Mouse (Mus musculus): ENCODE results near the gene Pth2. TPM values are rescaled to one million over a fixed set of nuclear protein-coding genes. Genes with fewer than 3 reads are reported as not detected.

The Pth2 gene
- polyA plus RNA-seq, 1 experiment from 2014 or later = not detected

- Histone ChIP-seq H3K4me1 (replicated peaks) (peaks cover 35% of the 10 kb centered on the region), H3K27me3 (no peaks in the 10 kb centered on the region), H3K4me2 (peak within 1 kb of the TSS; percentile 85), H3K27ac (peak within 1 kb of the TSS; percentile 84), H3K4me3 (replicated peaks) (peak within 1 kb of the TSS; percentile 70), H3K9me3 (replicated peaks) (no peaks in the 10 kb centered on the region), H3K36me3 (peaks cover 10% of the 10 kb centered on the region), H3K9ac (peak within 1 kb of the TSS; percentile 82)
- peak; percentile 92 for ATAC-seq (ENCODE audit: low read depth)
- WGBS (ENCODE audit: insufficient replicate concordance) = 2% methylated on average over 69 of the region's 69 CpGs
- peak; percentile 95 for DNase-seq
Observed at GRCm38 (mm10) chr7:45154096-45154992, 26.5 kb upstream of the Pth2 start, which contains the start of the genes Pih1d1 and Aldh16a1. Pih1d1 (plus strand) TSS chr7:45154303. Aldh16a1 (minus strand) TSS chr7:45154584.

DNA sequence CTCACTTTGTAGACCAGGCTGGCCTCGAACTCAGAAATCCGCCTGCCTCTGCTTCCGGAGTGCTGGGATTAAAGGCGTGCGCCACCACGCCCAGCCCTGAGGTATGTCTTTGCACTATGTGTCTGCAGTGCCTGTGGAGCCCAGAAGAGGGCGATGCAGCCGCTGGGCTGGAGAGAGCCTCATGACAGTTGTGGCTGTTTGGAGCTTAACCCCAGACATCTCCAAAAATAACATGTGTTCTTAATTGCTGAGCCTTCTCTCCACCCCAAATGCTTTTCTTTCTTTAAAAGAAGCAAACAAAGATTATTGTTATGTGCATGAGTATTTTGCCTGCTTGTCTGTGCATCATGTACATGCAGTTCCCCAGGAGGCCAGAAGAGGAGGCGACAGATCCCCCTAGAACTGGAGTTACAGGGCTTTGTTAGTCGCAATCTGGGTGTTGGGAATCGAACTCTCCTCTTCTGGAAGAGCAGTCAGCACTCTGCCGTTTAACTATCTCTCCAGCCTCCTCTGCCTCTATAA is 25.7 kb upstream of the Pth2 start:
- Histone ChIP-seq H3K9me3 (replicated peaks) (no peaks in the 10 kb centered on the region), H3K9ac (peak overlapping the region; percentile 82; the same call in 1 of the 2 replicates), H3K4me3 (replicated peaks) (peak overlapping the region; percentile 70), H3K27ac (peak overlapping the region; percentile 84), H3K27me3 (no peaks in the 10 kb centered on the region), H3K4me2 (peak overlapping the region; percentile 85), H3K4me1 (replicated peaks) (peaks cover 33% of the 10 kb centered on the region), H3K36me3 (peaks cover 17% of the 10 kb centered on the region)
- ATAC-seq (ENCODE audit: low read depth) (peak; percentile 6), DNase-seq (peak; percentile 67)
- 63% methylated on average over 12 of the region's 12 CpGs for WGBS (ENCODE audit: insufficient replicate concordance)

DNA sequence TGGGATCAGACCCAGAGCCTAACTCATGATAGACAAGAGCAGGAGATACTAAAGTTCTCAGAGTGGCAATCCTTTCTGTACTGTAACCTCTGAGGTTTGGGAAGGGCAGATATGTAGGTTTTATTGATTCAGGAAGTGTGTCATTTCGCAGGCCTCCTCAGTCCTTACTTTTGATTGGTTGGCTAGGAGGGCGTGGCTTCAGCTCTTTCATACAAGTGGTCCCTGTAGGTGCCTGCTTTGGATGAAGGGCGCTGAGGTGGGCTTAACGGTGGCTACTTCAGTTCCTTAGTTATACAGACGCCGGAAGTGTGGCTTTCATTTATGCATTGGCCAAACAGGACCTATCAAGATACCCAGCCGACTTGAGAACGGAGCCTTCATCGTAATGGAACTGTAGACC is 25.2 kb upstream of the Pth2 start:
- Histone ChIP-seq H3K9ac (no peak overlapping the region; the same call in 1 of the 2 replicates), H3K9me3 (replicated peaks) (no peaks in the 10 kb centered on the region), H3K36me3 (peaks cover 22% of the 10 kb centered on the region), H3K4me1 (replicated peaks) (peaks cover 28% of the 10 kb centered on the region), H3K4me2 (no peak overlapping the region), H3K27me3 (no peaks in the 10 kb centered on the region), H3K4me3 (replicated peaks) (no peak overlapping the region), H3K27ac (peak overlapping the region; percentile 84; the same call in 1 of the 2 replicates)
- DNase-seq = no peak
- ATAC-seq (ENCODE audit: low read depth) = no peak
- 74% methylated on average over 9 of the region's 9 CpGs for WGBS (ENCODE audit: insufficient replicate concordance)

GRCm38 (mm10) chr7:45156206-45156605 is 24.6 kb upstream of the Pth2 start:
- no peak overlapping the region for H3K9ac ChIP-seq
- ATAC-seq (ENCODE audit: low read depth) (no peak), DNase-seq (no peak)
- 83% methylated on average over 15 of the region's 15 CpGs for WGBS (ENCODE audit: insufficient replicate concordance)
- H3K4me3 ChIP-seq (replicated peaks) = no peak overlapping the region
- no peak overlapping the region for H3K27ac ChIP-seq
- H3K4me1 ChIP-seq (replicated peaks) = peaks cover 22% of the 10 kb centered on the region
- H3K27me3 ChIP-seq = no peaks in the 10 kb centered on the region
- H3K36me3 ChIP-seq = peaks cover 25% of the 10 kb centered on the region
- no peaks in the 10 kb centered on the region for H3K9me3 ChIP-seq (replicated peaks)
- no peak overlapping the region for H3K4me2 ChIP-seq

DNA sequence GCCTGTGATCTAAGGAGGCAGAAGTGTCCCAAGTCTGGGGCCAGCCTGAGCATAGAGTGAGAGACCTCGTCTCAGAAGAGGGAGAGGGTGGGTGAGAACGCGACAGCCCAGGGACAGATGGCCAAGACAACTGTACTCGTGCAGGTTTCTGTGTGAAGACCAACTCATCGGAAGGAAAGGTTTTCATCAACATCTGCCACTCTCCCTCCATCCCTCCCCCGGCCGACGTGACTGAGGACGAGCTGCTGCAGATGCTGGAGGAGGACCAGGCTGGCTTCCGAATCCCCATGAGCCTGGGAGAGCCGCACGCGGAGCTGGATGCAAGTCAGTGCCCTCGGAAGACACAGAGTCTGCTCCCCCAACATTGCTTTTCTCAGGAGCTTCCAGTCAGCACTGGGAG is 23.3 kb upstream of the Pth2 start:
- Histone ChIP-seq H3K36me3 (peaks cover 25% of the 10 kb centered on the region), H3K4me1 (replicated peaks) (peaks cover 28% of the 10 kb centered on the region), H3K27me3 (peaks cover 2% of the 10 kb centered on the region), H3K4me3 (replicated peaks) (no peak overlapping the region), H3K27ac (no peak overlapping the region), H3K9me3 (replicated peaks) (no peaks in the 10 kb centered on the region), H3K9ac (no peak overlapping the region), H3K4me2 (no peak overlapping the region)
- DNase-seq (no peak), ATAC-seq (ENCODE audit: low read depth) (no peak)
- 84% methylated on average over 14 of the region's 14 CpGs for WGBS (ENCODE audit: insufficient replicate concordance)

DNA sequence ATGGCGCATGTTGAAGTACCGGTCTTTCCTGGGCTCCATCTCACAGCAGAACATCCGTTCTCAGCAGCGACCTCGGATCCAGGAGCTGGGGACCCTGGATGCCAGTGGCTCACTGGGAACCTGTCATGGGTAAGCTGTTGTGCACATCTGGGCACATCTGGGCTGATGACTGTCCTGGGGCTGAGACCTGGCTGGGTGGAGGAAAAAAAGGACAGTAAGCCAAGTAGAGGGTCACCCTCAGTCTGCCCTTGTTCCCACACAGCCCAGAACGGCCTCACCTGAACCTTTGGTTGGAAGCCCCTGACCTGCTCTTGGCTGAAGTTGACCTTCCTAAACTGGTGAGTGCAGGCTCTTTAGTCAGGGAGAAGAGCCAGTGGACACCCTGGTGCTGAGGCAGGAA is 21.8 kb upstream of the Pth2 start:
- DNase-seq = no peak
- Histone ChIP-seq H3K4me3 (replicated peaks) (no peak overlapping the region), H3K27me3 (peaks cover 18% of the 10 kb centered on the region), H3K9me3 (replicated peaks) (no peaks in the 10 kb centered on the region), H3K9ac (no peak overlapping the region), H3K27ac (no peak overlapping the region), H3K4me2 (no peak overlapping the region), H3K4me1 (replicated peaks) (peaks cover 29% of the 10 kb centered on the region), H3K36me3 (peaks cover 25% of the 10 kb centered on the region)
- ATAC-seq (ENCODE audit: low read depth) = no peak
- WGBS (ENCODE audit: insufficient replicate concordance) = 82% methylated on average over 6 of the region's 6 CpGs

DNA sequence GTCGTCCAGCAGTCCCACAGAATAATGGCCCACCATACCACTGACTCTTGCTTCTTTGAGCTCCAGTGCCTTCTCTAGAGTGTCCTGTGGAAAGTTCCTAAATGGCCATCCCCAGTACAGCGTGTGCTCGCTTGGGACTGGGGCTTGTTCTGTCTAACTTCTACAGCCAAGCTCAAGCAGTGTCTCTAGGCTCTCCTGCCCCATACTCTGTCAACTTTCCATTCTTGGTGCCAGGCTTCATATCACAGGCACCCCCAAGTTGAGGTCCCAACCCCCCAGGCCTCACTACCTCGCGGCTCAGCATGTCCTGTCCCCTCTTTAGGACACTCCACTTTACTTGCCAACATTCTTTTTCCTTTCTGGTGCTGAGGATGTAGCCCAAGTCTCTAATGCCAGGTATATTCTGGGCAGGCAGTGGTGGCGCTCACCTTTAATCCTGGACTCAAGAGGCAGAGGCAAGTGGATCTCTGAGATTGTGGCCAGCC is 20.4 kb upstream of the Pth2 start:
- no peak for ATAC-seq (ENCODE audit: low read depth)
- H3K4me2 ChIP-seq = no peak overlapping the region
- H3K4me3 ChIP-seq (replicated peaks) = no peak overlapping the region
- no peak for DNase-seq
- no peak overlapping the region for H3K27ac ChIP-seq
- H3K4me1 ChIP-seq (replicated peaks) = peaks cover 24% of the 10 kb centered on the region
- H3K9me3 ChIP-seq (replicated peaks) = no peaks in the 10 kb centered on the region
- H3K36me3 ChIP-seq = peaks cover 25% of the 10 kb centered on the region
- 85% methylated on average over 6 of the region's 6 CpGs for WGBS (ENCODE audit: insufficient replicate concordance)
- peaks cover 31% of the 10 kb centered on the region for H3K27me3 ChIP-seq
- no peak overlapping the region for H3K9ac ChIP-seq

- no peak overlapping the region for H3K27ac ChIP-seq
- ATAC-seq (ENCODE audit: low read depth) = no peak
- WGBS (ENCODE audit: insufficient replicate concordance) = 71% methylated on average over 3 of the region's 3 CpGs
Observed at GRCm38 (mm10) chr7:45160866-45161265, 19.9 kb upstream of the Pth2 start.

GRCm38 (mm10) chr7:45161612-45162473 is 19.0 kb upstream of the Pth2 start:
- 4% methylated on average over 35 of the region's 35 CpGs for WGBS (ENCODE audit: insufficient replicate concordance)
- H3K36me3 ChIP-seq = peaks cover 22% of the 10 kb centered on the region
- peaks cover 46% of the 10 kb centered on the region for H3K27me3 ChIP-seq
- peak overlapping the region; percentile 42 for H3K4me3 ChIP-seq (replicated peaks)
- peaks cover 20% of the 10 kb centered on the region for H3K4me1 ChIP-seq (replicated peaks)
- H3K27ac ChIP-seq = no peak overlapping the region
- H3K9me3 ChIP-seq (replicated peaks) = no peaks in the 10 kb centered on the region
- peak overlapping the region; percentile 74 for H3K4me2 ChIP-seq
- peak overlapping the region; percentile 37; the same call in 1 of the 2 replicates for H3K9ac ChIP-seq
- peak; percentile 72 for DNase-seq
- ATAC-seq (ENCODE audit: low read depth) = peak; percentile 73

More at GRCm38 (mm10) chr7:45160866-45161265, 19.9 kb upstream of the Pth2 start:
- Histone ChIP-seq H3K4me3 (replicated peaks) (no peak overlapping the region), H3K36me3 (peaks cover 25% of the 10 kb centered on the region), H3K9ac (no peak overlapping the region), H3K4me1 (replicated peaks) (peaks cover 20% of the 10 kb centered on the region), H3K4me2 (no peak overlapping the region), H3K9me3 (replicated peaks) (no peaks in the 10 kb centered on the region), H3K27me3 (peaks cover 36% of the 10 kb centered on the region)
- no peak for DNase-seq

GRCm38 (mm10) chr7:45162551-45162950 is 18.2 kb upstream of the Pth2 start:
- peaks cover 53% of the 10 kb centered on the region for H3K27me3 ChIP-seq
- H3K27ac ChIP-seq = no peak overlapping the region
- ATAC-seq (ENCODE audit: low read depth) (peak; percentile 18; the same call in 1 of the 2 replicates), DNase-seq (no peak)
- H3K9me3 ChIP-seq (replicated peaks) = no peaks in the 10 kb centered on the region
- H3K4me3 ChIP-seq (replicated peaks) = peak overlapping the region; percentile 42
- H3K4me1 ChIP-seq (replicated peaks) = peaks cover 20% of the 10 kb centered on the region
- H3K9ac ChIP-seq = peak overlapping the region; percentile 37; the same call in 1 of the 2 replicates
- peak overlapping the region; percentile 74 for H3K4me2 ChIP-seq
- peaks cover 19% of the 10 kb centered on the region; the same call in 1 of the 2 replicates for H3K36me3 ChIP-seq
- WGBS (ENCODE audit: insufficient replicate concordance) = 21% methylated on average over 6 of the region's 6 CpGs

Data from liver, embryonic 13.5 days (tissue).